Mouse (Mus musculus) ES-Bruce4 (cell line): ENCODE data around the gene Mfsd7a.

Experiments
- CTCF ChIP-seq: IDR thresholded peaks from one replicate; pipeline ENCODE4 v1.8.1; 2011; ENCODE audit warnings: low read depth, low read length
- POLR2A ChIP-seq: IDR thresholded peaks from one replicate; pipeline ENCODE4 v1.8.1; 2011; ENCODE audit warnings: low read length; ENCODE audit not compliant: insufficient read depth

GRCm38 (mm10) chr5:108414711-108415110 is 34.0 kb downstream of the Mfsd7a start:
- TF ChIP-seq POLR2A (no peak), CTCF (no peak)
